Mouse (Mus musculus) embryonic facial prominence, embryonic 14.5 days (tissue): ENCODE data around the gene Map2. TPM values are rescaled to one million over a fixed set of nuclear protein-coding genes. Genes with fewer than 3 reads are reported as not detected.

Experiments
- ATAC-seq: fragments of 200-750 bp; cut with Nextera tagmentation; 2 replicates; pipeline ENCODE4 v1.8.0; 2017; ENCODE audit warnings: low read depth, moderate number of reproducible peaks, moderate TSS enrichment
- DNase-seq: peaks from one replicate; pipeline ENCODE4 v3.0.0-alpha.2; 2015; ENCODE audit warnings: low spot score
- H3K27ac ChIP-seq: fragments of 300-500 bp; sonication (generic); replicated peaks from 2 replicates; pipeline ENCODE4 v1.5.1; 2014; ENCODE audit warnings: low read depth, mild to moderate bottlenecking, low read length, moderate library complexity
- H3K27me3 ChIP-seq: fragments of 300-500 bp; sonication (generic); replicated peaks from 2 replicates; pipeline ENCODE4 v1.6.1; 2014; ENCODE audit warnings: low read length; ENCODE audit not compliant: control insufficient read depth, insufficient read depth
- H3K36me3 ChIP-seq: fragments of 300-500 bp; sonication (generic); 2 replicates; pipeline ENCODE4 v1.6.1; 2014; ENCODE audit warnings: low read length, mixed read lengths; ENCODE audit not compliant: control insufficient read depth, insufficient read depth
- H3K4me1 ChIP-seq: fragments of 300-500 bp; sonication (generic); 2 replicates; pipeline ENCODE4 v1.6.1; 2014; ENCODE audit warnings: antibody characterized with exemption, low read length; ENCODE audit not compliant: control insufficient read depth, insufficient read depth
- H3K4me2 ChIP-seq: fragments of 300-500 bp; sonication (generic); 2 replicates; pipeline ENCODE4 v1.6.1; 2014; ENCODE audit warnings: low read depth, mild to moderate bottlenecking, low read length, moderate library complexity, mixed read lengths
- H3K4me3 ChIP-seq: fragments of 300-500 bp; sonication (generic); 2 replicates; pipeline ENCODE4 v1.5.1; 2014; ENCODE audit warnings: low read depth, mild to moderate bottlenecking, low read length
- H3K9ac ChIP-seq: fragments of 300-500 bp; sonication (generic); 2 replicates; pipeline ENCODE4 v1.6.1; 2014; ENCODE audit warnings: low read depth, mild to moderate bottlenecking, low read length, moderate library complexity, mixed read lengths
- H3K9me3 ChIP-seq: fragments of 300-500 bp; sonication (generic); 2 replicates; pipeline ENCODE4 v1.6.1; 2016; ENCODE audit warnings: low read length; ENCODE audit not compliant: control insufficient read depth
- WGBS: fragments of 180-500 bp; shearing (Covaris S2); extraction: QIAGEN DNeasy Blood & Tissue Kit; methylation state at CpG from one replicate; pipeline ENCODE4 v1.1.7; 2014; 5-methylcytosine and 5-hydroxymethylcytosine counted together
- polyA plus RNA-seq: library from polyadenylated mRNA; unstranded; fragments of >200 nt; fragmentation: Nextera tagmentation; extraction: Ambion mirVana; gene quantifications from 2 replicates; pipeline ENCODE4 v1.2.1, GENCODE M21; 2014

The Map2 gene
- polyA plus RNA-seq, 1 experiment from 2014 or later: 19.2 TPM

DNA sequence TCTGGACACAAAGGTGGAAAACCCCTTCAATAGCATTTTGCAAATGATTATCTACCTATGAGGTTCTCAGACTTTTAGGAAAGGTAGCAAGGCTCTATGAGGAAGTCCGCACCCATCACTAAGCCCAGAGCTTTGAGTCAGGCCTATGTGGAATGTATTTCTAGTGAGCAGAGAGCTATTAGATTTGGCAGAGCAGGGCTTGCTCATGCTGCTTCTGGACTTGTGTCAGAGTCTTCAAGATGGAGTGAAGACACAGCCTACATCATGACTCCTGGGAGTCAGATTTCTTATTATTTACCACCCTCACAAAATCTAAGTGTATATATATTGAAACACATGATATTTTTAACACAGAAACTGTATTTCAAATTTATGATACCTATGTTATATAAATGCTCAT lies 17.3 kb downstream of the Map2 start:
- no peak overlapping the region for H3K4me3 ChIP-seq
- no peak overlapping the region for H3K9ac ChIP-seq
- no peak overlapping the region for H3K27ac ChIP-seq
- no peak overlapping the region for H3K4me2 ChIP-seq
- H3K27me3 ChIP-seq: no peaks in the 10 kb centered on the region
- 100% methylated on average over 1 of the region's 1 CpGs for WGBS
- DNase-seq (no peak), ATAC-seq (no peak)
- H3K36me3 ChIP-seq: no peaks in the 10 kb centered on the region
- no peaks in the 10 kb centered on the region for H3K9me3 ChIP-seq
- no peaks in the 10 kb centered on the region; the same call in 1 of the 2 replicates for H3K4me1 ChIP-seq

DNA sequence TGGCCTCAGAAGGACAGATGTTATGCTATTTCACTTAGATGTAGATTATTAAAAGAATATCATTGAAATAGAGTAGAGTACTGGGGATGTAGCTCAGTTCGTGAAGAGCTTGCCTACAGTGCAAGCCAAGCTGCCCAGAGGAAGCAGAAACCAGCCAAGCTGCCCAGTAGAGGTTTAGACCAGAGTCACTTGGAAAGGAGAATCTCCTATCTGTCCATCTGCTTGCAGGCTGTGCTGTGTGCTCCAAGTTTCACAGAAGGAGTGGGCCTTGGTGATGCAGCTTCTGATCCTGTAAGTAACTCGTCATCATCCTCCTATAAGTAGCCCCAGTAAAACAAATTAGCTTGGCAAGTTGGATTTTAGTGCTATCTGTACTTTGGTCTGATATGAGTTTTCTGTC lies 17.8 kb downstream of the Map2 start:
- DNase-seq: no peak
- Histone ChIP-seq H3K9ac (no peak overlapping the region), H3K4me1 (no peaks in the 10 kb centered on the region), H3K9me3 (no peaks in the 10 kb centered on the region), H3K27me3 (no peaks in the 10 kb centered on the region), H3K4me3 (no peak overlapping the region), H3K36me3 (no peaks in the 10 kb centered on the region), H3K27ac (no peak overlapping the region), H3K4me2 (no peak overlapping the region)
- WGBS: 67% methylated on average over 2 of the region's 2 CpGs
- no peak for ATAC-seq

DNA sequence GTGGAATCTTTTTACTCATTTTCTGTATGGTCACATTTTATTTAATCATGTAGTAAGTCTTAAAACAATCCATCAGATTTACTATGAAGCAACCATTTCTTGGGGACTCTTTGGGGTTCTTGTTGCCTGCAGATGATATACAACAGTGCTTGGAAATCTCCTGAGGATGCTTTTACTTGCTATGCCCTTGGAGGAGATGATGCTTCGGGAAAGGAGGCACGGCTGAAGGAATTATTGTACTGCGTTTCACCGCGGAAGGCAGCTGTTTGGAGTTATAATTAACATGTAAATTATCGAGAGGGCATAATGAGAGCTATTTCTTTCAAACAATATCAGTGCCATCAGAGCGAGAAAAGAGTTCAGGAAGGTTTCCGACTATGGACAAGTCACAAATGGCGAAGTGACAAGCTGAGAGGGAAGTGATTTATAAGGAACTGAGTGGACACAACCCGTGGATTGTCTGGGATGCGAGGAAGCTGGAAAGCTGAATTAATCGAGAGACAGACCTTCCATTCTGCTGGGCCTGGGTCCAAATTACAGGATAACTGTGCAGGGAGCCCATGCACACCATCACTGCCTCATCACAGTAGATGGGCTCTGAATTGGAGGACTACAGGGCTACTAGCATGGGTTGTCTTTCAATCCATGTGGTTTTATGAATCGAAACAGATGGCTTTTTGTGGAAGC lies 20.1 kb downstream of the Map2 start:
- H3K4me2 ChIP-seq: no peak overlapping the region
- H3K36me3 ChIP-seq: no peaks in the 10 kb centered on the region
- H3K9me3 ChIP-seq: no peaks in the 10 kb centered on the region
- H3K4me1 ChIP-seq: no peaks in the 10 kb centered on the region
- no peak overlapping the region for H3K27ac ChIP-seq
- no peak overlapping the region for H3K4me3 ChIP-seq
- no peak overlapping the region for H3K9ac ChIP-seq
- no peak for ATAC-seq
- no peak for DNase-seq
- 76% methylated on average over 13 of the region's 13 CpGs for whole genome bisulfite sequencing
- H3K27me3 ChIP-seq: no peaks in the 10 kb centered on the region

DNA sequence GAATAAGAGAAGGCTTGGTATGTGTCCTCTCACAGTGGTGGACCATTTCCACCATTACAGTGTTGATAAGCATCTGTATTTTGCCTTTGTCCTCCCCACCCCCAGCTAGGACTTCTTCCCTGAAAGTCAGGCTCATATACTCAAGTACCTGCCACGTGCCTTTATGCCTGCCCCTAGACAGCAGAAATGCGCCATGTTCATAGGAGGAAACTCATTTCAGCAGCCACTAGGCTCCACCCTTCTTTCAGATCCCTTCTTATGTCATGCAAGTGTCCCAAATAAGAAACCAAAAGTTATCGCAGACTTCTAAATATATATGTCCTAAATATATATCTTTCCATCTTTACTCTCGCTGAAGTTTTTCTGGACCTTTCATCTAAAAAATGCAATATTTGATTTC lies 21.2 kb downstream of the Map2 start:
- H3K27ac ChIP-seq: no peak overlapping the region
- no peaks in the 10 kb centered on the region for H3K4me1 ChIP-seq
- H3K4me2 ChIP-seq: no peak overlapping the region
- 86% methylated on average over 4 of the region's 4 CpGs for WGBS
- ATAC-seq (no peak), DNase-seq (no peak)
- H3K27me3 ChIP-seq: no peaks in the 10 kb centered on the region
- H3K4me3 ChIP-seq: no peak overlapping the region
- no peaks in the 10 kb centered on the region for H3K9me3 ChIP-seq
- H3K9ac ChIP-seq: no peak overlapping the region
- H3K36me3 ChIP-seq: no peaks in the 10 kb centered on the region

DNA sequence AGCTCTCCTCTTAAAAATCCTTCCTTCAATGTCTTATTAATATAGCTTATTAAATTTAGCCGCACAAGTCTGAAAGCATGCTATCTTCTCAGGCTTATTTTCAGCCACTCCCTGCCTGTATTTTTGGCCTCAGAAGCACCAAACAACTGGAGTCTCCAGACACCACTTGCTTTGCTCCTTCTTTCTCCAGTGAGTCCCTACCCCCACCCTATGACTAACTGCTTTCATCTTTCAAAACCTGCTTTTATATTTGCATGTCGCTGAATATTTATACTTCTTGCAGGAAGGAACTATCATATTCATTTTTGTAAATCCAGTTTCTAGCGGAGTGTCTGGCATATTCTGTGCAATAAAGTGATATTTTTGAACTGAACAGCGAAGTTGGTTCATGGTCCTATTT lies 21.6 kb downstream of the Map2 start:
- H3K36me3 ChIP-seq: no peaks in the 10 kb centered on the region
- H3K9me3 ChIP-seq: no peaks in the 10 kb centered on the region
- no peaks in the 10 kb centered on the region for H3K27me3 ChIP-seq
- DNase-seq (no peak), ATAC-seq (no peak)
- H3K4me3 ChIP-seq: no peak overlapping the region
- 87% methylated on average over 4 of the region's 4 CpGs for WGBS
- H3K4me1 ChIP-seq: no peaks in the 10 kb centered on the region
- H3K4me2 ChIP-seq: no peak overlapping the region
- no peak overlapping the region for H3K27ac ChIP-seq
- H3K9ac ChIP-seq: no peak overlapping the region

DNA sequence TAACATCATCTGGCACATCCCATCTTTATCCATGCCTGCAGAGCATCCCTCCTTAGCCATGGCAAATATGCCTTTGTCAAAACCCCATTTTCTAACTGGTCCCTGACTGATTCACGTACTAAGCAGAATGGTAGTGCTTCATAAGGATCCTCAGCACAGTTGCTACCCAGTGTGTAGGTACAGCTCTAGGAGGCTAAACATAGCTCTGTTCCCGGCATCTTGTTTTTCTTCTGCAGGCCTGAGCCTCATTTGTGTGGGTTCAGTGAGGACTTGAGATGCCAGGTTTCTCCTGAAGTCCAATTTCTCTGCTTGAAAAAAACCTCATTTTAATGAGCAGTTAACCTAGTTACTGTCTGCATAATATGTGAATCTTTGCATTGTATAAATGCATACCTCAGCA lies 30.4 kb downstream of the Map2 start:
- Histone ChIP-seq H3K27me3 (no peaks in the 10 kb centered on the region), H3K4me2 (no peak overlapping the region), H3K9me3 (no peaks in the 10 kb centered on the region), H3K27ac (no peak overlapping the region), H3K4me1 (no peaks in the 10 kb centered on the region), H3K9ac (no peak overlapping the region), H3K36me3 (no peaks in the 10 kb centered on the region), H3K4me3 (no peak overlapping the region)
- 85% methylated on average over 2 of the region's 2 CpGs for WGBS
- no peak for DNase-seq
- no peak for ATAC-seq

DNA sequence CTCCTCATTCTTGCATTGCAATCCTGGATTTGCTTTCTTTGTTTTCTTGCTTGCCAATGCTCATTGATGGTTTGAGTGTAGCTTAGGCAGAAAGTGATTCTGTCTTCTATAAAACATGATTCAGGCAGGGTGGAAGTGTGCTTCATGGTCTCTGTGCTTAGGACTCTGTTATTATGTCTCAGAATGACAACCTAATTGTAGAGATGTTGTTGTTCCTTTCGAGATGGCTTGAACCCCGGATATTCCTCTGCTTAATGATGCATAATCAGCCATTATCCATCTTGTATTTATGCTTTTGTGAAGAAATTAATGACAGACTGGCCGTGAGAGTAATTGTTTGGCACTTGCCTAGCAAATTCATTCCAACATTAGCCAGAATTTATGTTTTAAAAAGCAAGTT lies 31.8 kb downstream of the Map2 start:
- WGBS: 79% methylated on average over 3 of the region's 3 CpGs
- Histone ChIP-seq H3K4me2 (no peak overlapping the region), H3K9me3 (no peaks in the 10 kb centered on the region), H3K9ac (no peak overlapping the region), H3K36me3 (no peaks in the 10 kb centered on the region), H3K27ac (no peak overlapping the region), H3K4me3 (no peak overlapping the region), H3K4me1 (no peaks in the 10 kb centered on the region), H3K27me3 (no peaks in the 10 kb centered on the region)
- ATAC-seq: no peak
- no peak for DNase-seq

DNA sequence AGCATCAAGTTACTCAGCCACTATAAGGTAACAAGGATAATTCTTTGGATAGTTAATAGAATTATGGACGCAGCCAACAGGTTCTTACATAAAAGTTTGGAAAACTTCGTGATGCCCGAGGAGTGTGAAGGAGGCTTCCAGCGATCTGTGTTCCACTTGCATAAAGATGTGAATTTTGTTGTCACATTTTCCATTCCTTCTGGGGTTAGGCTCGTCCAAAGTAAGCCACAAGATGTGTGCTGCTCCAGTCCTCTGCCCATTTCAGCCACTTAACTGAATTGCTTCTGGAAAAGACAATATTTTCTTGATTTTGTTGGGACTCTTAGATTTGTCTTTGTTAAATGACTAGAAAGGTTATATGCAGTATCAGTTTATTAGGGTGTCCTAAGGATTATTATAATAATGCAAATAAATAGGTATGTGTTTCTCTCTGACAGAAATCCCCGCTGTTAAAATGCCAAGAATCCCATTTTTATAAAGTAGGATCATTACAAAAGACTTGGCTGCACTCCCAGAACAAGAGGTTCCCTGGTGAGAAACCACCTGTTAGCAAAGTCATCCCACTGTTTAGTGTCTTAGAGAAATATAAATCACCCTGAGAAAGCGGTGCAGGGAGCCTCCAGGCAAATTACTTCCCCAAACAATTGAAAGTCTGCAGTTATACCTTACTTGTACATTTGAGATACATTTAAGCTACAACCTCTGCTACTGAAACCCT lies 36.2 kb downstream of the Map2 start:
- DNase-seq: peak; percentile 85
- 61% methylated on average over 7 of the region's 7 CpGs for WGBS
- Histone ChIP-seq H3K9ac (no peak overlapping the region), H3K4me2 (no peak overlapping the region), H3K27me3 (no peaks in the 10 kb centered on the region), H3K4me3 (no peak overlapping the region), H3K9me3 (no peaks in the 10 kb centered on the region), H3K36me3 (no peaks in the 10 kb centered on the region), H3K4me1 (no peaks in the 10 kb centered on the region), H3K27ac (no peak overlapping the region)
- peak; percentile 63; the same call in 1 of the 2 replicates for ATAC-seq

DNA sequence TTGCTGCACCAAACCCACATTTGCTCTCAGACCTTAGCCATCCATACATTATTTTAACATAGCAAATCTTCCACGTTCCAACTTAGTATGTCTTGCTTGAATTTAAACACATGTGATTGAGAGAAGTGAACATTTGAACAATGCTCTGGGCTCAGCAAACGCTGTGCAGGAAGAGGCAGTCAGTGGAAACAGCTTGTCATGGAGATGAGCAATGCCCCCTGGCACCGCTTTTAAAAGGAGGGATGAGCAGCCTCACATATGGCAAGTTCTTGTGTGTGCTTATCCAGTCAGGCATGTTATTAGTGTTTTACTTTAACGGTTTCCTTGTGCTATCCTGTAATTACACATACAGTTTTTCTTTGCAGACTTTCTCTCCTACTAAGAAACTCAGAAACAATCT lies 46.4 kb downstream of the Map2 start:
- Histone ChIP-seq H3K27ac (no peak overlapping the region), H3K27me3 (no peaks in the 10 kb centered on the region)

More for the DNA sequence above, 46.4 kb downstream of the Map2 start:
- H3K36me3 ChIP-seq: no peaks in the 10 kb centered on the region
- H3K9ac ChIP-seq: no peak overlapping the region
- DNase-seq (peak; percentile 22), ATAC-seq (no peak)
- H3K4me2 ChIP-seq: no peak overlapping the region
- 46% methylated on average over 4 of the region's 4 CpGs for WGBS
- no peak overlapping the region for H3K4me3 ChIP-seq
- no peaks in the 10 kb centered on the region for H3K9me3 ChIP-seq
- H3K4me1 ChIP-seq: peaks cover 3% of the 10 kb centered on the region; the same call in 1 of the 2 replicates
